Mouse (Mus musculus) cerebellum, adult 2 months (tissue): ENCODE measurements around the gene Csrnp1.

ENCODE experiments used
- CTCF ChIP-seq: fragments of 200-500 bp; IDR thresholded peaks from 2 replicates; pipeline ENCODE4 v1.5.1; 2011; ENCODE audit warnings: low read depth, mild to moderate bottlenecking, control low read depth, low read length, moderate library complexity, borderline replicate concordance; ENCODE audit not compliant: insufficient read depth
- POLR2A ChIP-seq: fragments of 200-500 bp; IDR thresholded peaks from 2 replicates; pipeline ENCODE4 v1.6.1; 2011; ENCODE audit warnings: low read length, control low read depth, borderline replicate concordance; ENCODE audit not compliant: insufficient read depth

- TF ChIP-seq POLR2A, result no peak
- no peak for TF ChIP-seq CTCF
Observed at GRCm38 (mm10) chr9:119939646-119940045, 44.8 kb downstream of the Csrnp1 start.
